Mouse (Mus musculus) CH12.LX (cell line): ENCODE results near the gene Mrpl33. TPM values are rescaled to one million over a fixed set of nuclear protein-coding genes. Genes with fewer than 3 reads are reported as not detected.

Experiments
- DNase-seq: peaks from one replicate; pipeline ENCODE4 v3.0.0-alpha.2; 2013; ENCODE audit errors: extremely low read depth
- H3K27ac ChIP-seq: 2 replicates; pipeline ENCODE4 v1.5.1; 2012; ENCODE audit warnings: low read depth, mild to moderate bottlenecking, control low read depth, moderate library complexity; ENCODE audit not compliant: insufficient read depth
- H3K27me3 ChIP-seq: replicated peaks from 2 replicates; pipeline ENCODE3; 2012; ENCODE audit warnings: inconsistent platforms
- H3K36me3 ChIP-seq, 2 experiments: replicated peaks in 1 of 2; 2 replicates each; pipeline versions ENCODE3 to v1.6.1; 2012; ENCODE audit warnings: inconsistent platforms in 1 of 2, low read length in 1 of 2, mild to moderate bottlenecking in 1 of 2, mixed read lengths in 1 of 2, moderate library complexity in 1 of 2; ENCODE audit not compliant: control insufficient read depth in 1 of 2, insufficient read depth in 1 of 2
- H3K4me1 ChIP-seq, 2 experiments: 2 replicates each; pipeline ENCODE4 v1.6.1; 2012; ENCODE audit warnings: inconsistent platforms in 1 of 2, moderate library complexity in 1 of 2; ENCODE audit not compliant: insufficient read depth in 2 of 2, control insufficient read depth in 1 of 2
- H3K4me2 ChIP-seq: 2 replicates; pipeline ENCODE4 v1.6.1; 2012; ENCODE audit warnings: low read depth, mild to moderate bottlenecking, control low read depth; ENCODE audit not compliant: poor library complexity, insufficient read depth, severe bottlenecking
- H3K4me3 ChIP-seq, 3 experiments: fragments of 150-350 bp in 1 of 3; sonication (generic) in 1 of 3; replicated peaks in 1 of 3; 2 replicates each; pipeline versions ENCODE3 to v1.5.1; 2011 to 2012; ENCODE audit warnings: low read depth in 2 of 3, low read length in 2 of 3, mild to moderate bottlenecking in 2 of 3, moderate library complexity in 2 of 3, control low read depth in 1 of 3, improper control_type of control experiment in 1 of 3, inconsistent platforms in 1 of 3, mixed read lengths in 1 of 3; ENCODE audit not compliant: poor library complexity in 1 of 3
- H3K79me2 ChIP-seq: replicated peaks from 2 replicates; pipeline ENCODE4 v1.6.1; 2012; ENCODE audit warnings: mild to moderate bottlenecking, moderate library complexity; ENCODE audit not compliant: control insufficient read depth, poor library complexity, insufficient read depth, severe bottlenecking; ENCODE audit errors: extremely low read depth
- H3K9ac ChIP-seq: 2 replicates; pipeline ENCODE4 v1.6.1; 2012; ENCODE audit warnings: low read depth, mild to moderate bottlenecking, control low read depth, moderate library complexity; ENCODE audit not compliant: insufficient read depth
- H3K9me3 ChIP-seq: replicated peaks from 2 replicates; pipeline ENCODE3; 2012; ENCODE audit warnings: low read length, inconsistent platforms, mixed read lengths
- CHD2 ChIP-seq: IDR thresholded peaks from 2 replicates; pipeline ENCODE4 v1.6.1; 2011; ENCODE audit warnings: low read length, improper control_type of control experiment
- ELF1 ChIP-seq: IDR thresholded peaks from 2 replicates; pipeline ENCODE4 v1.6.1; 2014; ENCODE audit warnings: low read depth, mild to moderate bottlenecking, inconsistent platforms, low read length, improper control_type of control experiment
- GABPA ChIP-seq: IDR thresholded peaks from 2 replicates; pipeline ENCODE4 v1.6.1; 2012; ENCODE audit warnings: low read depth, low read length, improper control_type of control experiment, inconsistent platforms; ENCODE audit not compliant: insufficient replicate concordance
- HCFC1 ChIP-seq: IDR thresholded peaks from 2 replicates; pipeline ENCODE4 v1.6.1; 2012; ENCODE audit warnings: low read depth, mild to moderate bottlenecking, inconsistent platforms, low read length, improper control_type of control experiment
- IRF4 ChIP-seq: IDR thresholded peaks from 2 replicates; pipeline ENCODE4 v1.6.1; 2014; ENCODE audit warnings: low read depth, mild to moderate bottlenecking, inconsistent platforms, low read length, improper control_type of control experiment
- JUN ChIP-seq: IDR thresholded peaks from 2 replicates; pipeline ENCODE4 v1.6.1; 2011; ENCODE audit warnings: low read depth, mild to moderate bottlenecking, low read length, improper control_type of control experiment, moderate library complexity; ENCODE audit not compliant: insufficient read depth
- JUND ChIP-seq: conservative IDR thresholded peaks from 2 replicates; pipeline ENCODE4 v1.6.1; 2011; ENCODE audit warnings: low read depth, low read length, improper control_type of control experiment
- KAT2A ChIP-seq: IDR thresholded peaks from 2 replicates; pipeline ENCODE4 v1.6.1; 2012; ENCODE audit warnings: low read length, improper control_type of control experiment, inconsistent platforms; ENCODE audit not compliant: insufficient replicate concordance
- MAX ChIP-seq: IDR thresholded peaks from 2 replicates; pipeline ENCODE4 v1.6.1; 2011; ENCODE audit warnings: low read length, improper control_type of control experiment
- MYC ChIP-seq: IDR thresholded peaks from 2 replicates; pipeline ENCODE4 v1.6.1; 2011; ENCODE audit warnings: low read depth, mild to moderate bottlenecking, improper control_type of control experiment, low read length
- NELFE ChIP-seq: IDR thresholded peaks from 2 replicates; pipeline ENCODE4 v1.6.1; 2011; ENCODE audit warnings: low read depth, low read length, improper control_type of control experiment
- NRF1 ChIP-seq: IDR thresholded peaks from 2 replicates; pipeline ENCODE4 v1.6.1; 2014; ENCODE audit warnings: low read depth, mild to moderate bottlenecking, inconsistent platforms, low read length, improper control_type of control experiment, moderate library complexity
- POLR2AphosphoS2 ChIP-seq: IDR thresholded peaks from 2 replicates; pipeline ENCODE4 v1.6.1; 2011; ENCODE audit warnings: low read depth, low read length, improper control_type of control experiment
- RAD21 ChIP-seq: IDR thresholded peaks from 2 replicates; pipeline ENCODE4 v1.6.1; 2011; ENCODE audit warnings: low read depth, mild to moderate bottlenecking, low read length, improper control_type of control experiment, moderate library complexity
- RCOR1 ChIP-seq: conservative IDR thresholded peaks from 2 replicates; pipeline ENCODE4 v1.6.1; 2012; ENCODE audit warnings: low read depth, mild to moderate bottlenecking, inconsistent platforms, low read length, improper control_type of control experiment
- TBP ChIP-seq: conservative IDR thresholded peaks from 2 replicates; pipeline ENCODE4 v1.6.1; 2011; ENCODE audit warnings: low read depth, low read length, improper control_type of control experiment
- UBTF ChIP-seq: IDR thresholded peaks from 2 replicates; pipeline ENCODE4 v1.6.1; 2012; ENCODE audit warnings: low read depth, mild to moderate bottlenecking, inconsistent platforms, low read length, improper control_type of control experiment, moderate library complexity
- USF1 ChIP-seq: IDR thresholded peaks from 2 replicates; pipeline ENCODE4 v1.6.1; 2014; ENCODE audit warnings: low read depth, mild to moderate bottlenecking, inconsistent platforms, low read length, improper control_type of control experiment
- USF2 ChIP-seq: conservative IDR thresholded peaks from 2 replicates; pipeline ENCODE4 v1.6.1; 2011; ENCODE audit warnings: low read depth, low read length, improper control_type of control experiment
- ZC3H11A ChIP-seq: IDR thresholded peaks from 2 replicates; pipeline ENCODE4 v1.6.1; 2012; ENCODE audit warnings: low read depth, mild to moderate bottlenecking, inconsistent platforms, low read length, improper control_type of control experiment
- ZKSCAN1 ChIP-seq: IDR thresholded peaks from 2 replicates; pipeline ENCODE4 v1.6.1; 2012; ENCODE audit warnings: low read depth, inconsistent platforms, low read length, improper control_type of control experiment, borderline replicate concordance
- ZMIZ1 ChIP-seq: IDR thresholded peaks from 2 replicates; pipeline ENCODE4 v1.6.1; 2012; ENCODE audit warnings: low read depth, mild to moderate bottlenecking, inconsistent platforms, low read length, improper control_type of control experiment
- dilution Hi-C: fragments of 300-500 bp; cut with MboI; formaldehyde crosslinking; loops from 2 replicates; pipeline ENCODE4 v1.14.3; 2020; ENCODE audit warnings: low sequenced_read_pairs; ENCODE audit not compliant: extremely low pct_unique_long_range_greater_than_20kb, extremely low pct_ligation_motif_present
- in situ Hi-C: fragments of 300-500 bp; cut with MboI; formaldehyde crosslinking; loops from 3 replicates; pipeline ENCODE4 v1.14.3; 2019; ENCODE audit warnings: low sequenced_read_pairs, low pct_ligation_motif_present, low pct_unique_long_range_greater_than_20kb, mixed read lengths
- polyA plus RNA-seq: library from polyadenylated mRNA; unstranded; fragments of >175 nt; gene quantifications from 2 replicates; pipeline ENCODE4 v1.2.1, GENCODE M21; 2012; ENCODE audit warnings: low read depth; ENCODE audit not compliant: insufficient read length
- total RNA-seq, 2 experiments: library from RNA; depleted of rRNA; stranded (reverse); fragments of 300-350 nt in 1 of 2; fragments of >200 nt in 1 of 2; gene quantifications; 2 replicates each; pipeline ENCODE4 v1.2.3; 2012 to 2014

The Mrpl33 gene
- total and polyA plus RNA-seq, 3 experiments, result 114 to 336 (median 168) TPM

DNA sequence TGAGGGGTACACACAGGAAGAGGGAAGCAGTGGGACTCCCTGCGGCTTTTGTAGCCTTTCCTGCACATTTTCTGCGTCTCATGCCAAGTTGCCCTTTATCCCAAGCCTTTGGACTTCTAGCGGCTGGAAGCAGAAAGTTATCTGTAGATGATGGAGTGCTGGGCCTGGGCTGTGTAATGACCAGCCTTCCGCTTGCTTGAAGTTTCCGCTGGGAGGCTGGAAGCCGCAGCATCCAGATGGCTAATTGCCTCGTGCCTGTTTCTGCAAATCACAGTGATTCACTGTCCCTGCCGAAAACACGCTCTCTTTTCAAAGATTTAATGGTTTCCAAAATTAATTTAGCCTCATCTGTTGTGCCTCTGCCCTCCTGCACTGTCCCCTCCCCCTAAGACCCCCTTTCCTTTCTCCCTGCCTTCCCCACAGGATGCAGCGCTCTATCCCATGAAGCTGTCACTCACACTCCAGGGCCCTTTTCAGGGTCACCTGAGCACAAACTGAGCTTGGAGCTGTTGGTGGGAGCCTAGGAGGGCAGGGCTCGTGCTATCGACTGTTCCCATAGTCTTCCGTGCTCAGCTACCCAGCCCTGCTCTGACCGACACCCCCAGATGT lies 6.9 kb upstream of the Mrpl33 start:
- Histone ChIP-seq H3K4me2 (no peak overlapping the region), H3K9me3 (peaks cover 5% of the 10 kb centered on the region), H3K36me3 (no peaks in the 10 kb centered on the region), H3K79me2 (no peaks in the 10 kb centered on the region), H3K9ac (no peak overlapping the region), H3K27ac (no peak overlapping the region), H3K27me3 (no peaks in the 10 kb centered on the region)
- in situ Hi-C loops (loop anchor here (10.0 kb wide), 1 partner anchor 605 kb away; no protein-coding TSS in a partner anchor), dilution Hi-C loops (no loop called here)
- DNase-seq, result no peak
- no peak for TF ChIP-seq POLR2AphosphoS2
- no peak for TF ChIP-seq USF2
- TF ChIP-seq ELF1, result no peak
- no peak for TF ChIP-seq ZKSCAN1
- no peak for TF ChIP-seq HCFC1
- no peak for TF ChIP-seq KAT2A
- no peak for TF ChIP-seq ZMIZ1
- TF ChIP-seq ZC3H11A, result no peak
- TF ChIP-seq USF1, result no peak
- TF ChIP-seq TBP, result no peak
- no peak for TF ChIP-seq RCOR1
- TF ChIP-seq MAX, result no peak
- TF ChIP-seq, all 38 proteins: peak for 0
- Histone ChIP-seq H3K4me1 (no peaks in the 10 kb centered on the region), H3K4me3 (no peak overlapping the region)

- no peaks in the 10 kb centered on the region for H3K27me3 ChIP-seq
- H3K27ac ChIP-seq, result no peak overlapping the region
- no peaks in the 10 kb centered on the region for H3K79me2 ChIP-seq
- H3K36me3 ChIP-seq, result no peaks in the 10 kb centered on the region
- no peak overlapping the region for H3K4me3 ChIP-seq
- no peaks in the 10 kb centered on the region for H3K4me1 ChIP-seq
- H3K4me2 ChIP-seq, result no peak overlapping the region
- no peak for DNase-seq
- H3K9ac ChIP-seq, result no peak overlapping the region
- in situ Hi-C loops, result loop anchor here (10.0 kb wide), 1 partner anchor 604 kb away; no protein-coding TSS in a partner anchor
- no peak for TF ChIP-seq ZMIZ1
- TF ChIP-seq NELFE, result no peak
- no peak for TF ChIP-seq JUND
- no peak for TF ChIP-seq MAX
- TF ChIP-seq RAD21, result no peak
- no peak for TF ChIP-seq POLR2AphosphoS2
- TF ChIP-seq IRF4, result no peak
- TF ChIP-seq ZKSCAN1, result no peak
- TF ChIP-seq UBTF, result no peak
- TF ChIP-seq JUN, result no peak
- no peak for TF ChIP-seq ZC3H11A
- TF ChIP-seq MYC, result no peak
- TF ChIP-seq GABPA, result no peak
- no peak for TF ChIP-seq NRF1
- no peak for TF ChIP-seq TBP
- no peak for TF ChIP-seq USF1
- TF ChIP-seq CHD2, result no peak
- no peak for TF ChIP-seq RCOR1
- TF ChIP-seq, all 38 proteins: peak for 0
- peaks cover 5% of the 10 kb centered on the region for H3K9me3 ChIP-seq
- dilution Hi-C loops, result no loop called here
These were observed 5.6 kb upstream of the Mrpl33 start for GRCm38 (mm10) chr5:31591122-31591521.
